Mouse (Mus musculus) spleen, postnatal 4 days (tissue): ENCODE measurements around the gene Smg6.

ENCODE experiments used
- DNase-seq, 2 experiments: peaks; one replicate each; pipeline ENCODE4 v3.0.0; 2022; ENCODE audit warnings: low spot score in 2 of 2

Gene Smg6

GRCm38 (mm10) chr11:74927236-74927725 lies 1.7 kb downstream of the Smg6 start:
- DNase-seq, result no peak

DNA sequence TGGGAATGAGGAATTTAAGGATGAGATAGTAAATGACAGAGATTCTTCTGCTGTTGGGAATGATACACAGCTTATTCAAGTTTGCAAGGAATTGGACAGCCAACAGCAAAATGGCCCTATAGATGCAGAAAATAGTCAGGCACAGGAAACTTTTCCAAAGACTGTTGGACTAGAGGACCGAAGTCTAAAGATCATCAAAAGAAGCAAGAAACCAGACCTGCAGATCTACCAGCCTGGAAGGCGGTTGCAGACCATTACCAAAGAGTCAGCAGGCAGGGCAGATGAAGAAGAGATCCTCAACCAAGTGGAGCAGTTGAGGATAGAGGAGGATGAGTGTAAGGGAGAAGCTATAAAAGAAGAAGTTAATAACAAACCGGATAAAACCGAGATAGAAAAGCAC lies 3.5 kb downstream of the Smg6 start:
- no peak for DNase-seq

DNA sequence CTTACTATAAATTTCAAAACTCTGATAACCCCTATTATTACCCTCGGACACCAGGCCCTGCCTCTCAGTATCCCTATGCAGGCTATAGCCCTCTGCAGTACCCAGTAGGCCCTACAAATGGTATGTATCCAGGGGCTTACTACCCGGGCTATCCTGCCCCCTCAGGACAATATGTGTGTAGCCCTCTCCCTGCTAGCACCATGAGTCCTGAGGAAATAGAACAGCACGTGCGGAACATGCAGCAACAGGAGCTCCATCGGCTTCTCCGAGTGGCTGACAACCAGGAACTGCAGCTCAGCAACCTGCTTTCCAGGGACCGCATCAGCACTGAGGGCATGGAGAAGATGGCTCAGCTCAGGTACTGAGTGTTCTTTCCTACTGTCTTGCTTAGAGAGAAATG lies 4.8 kb downstream of the Smg6 start:
- no peak for DNase-seq

- no peak for DNase-seq
Observed at GRCm38 (mm10) chr11:74946348-74946747, 20.7 kb downstream of the Smg6 start.

- no peak for DNase-seq
Observed at GRCm38 (mm10) chr11:74954901-74955300, 29.3 kb downstream of the Smg6 start.

DNA sequence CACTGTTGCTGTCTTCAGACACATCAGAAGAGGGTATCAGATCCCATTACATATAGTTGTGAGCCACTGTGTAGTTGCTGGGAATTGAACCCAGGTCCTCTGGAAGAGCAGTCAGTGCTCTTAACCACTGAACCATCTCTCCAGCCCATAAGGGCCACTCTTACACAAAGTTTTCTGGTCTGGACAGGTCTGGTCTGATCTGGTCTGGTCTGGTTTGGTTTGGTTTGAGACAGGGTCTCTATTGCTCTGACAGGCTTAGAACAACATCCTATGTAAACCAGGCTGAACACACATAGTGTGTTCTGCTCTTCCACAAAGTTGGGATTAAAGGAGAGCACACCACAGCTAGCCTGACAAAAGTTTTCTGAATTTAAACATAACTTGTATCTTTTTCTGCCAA lies 30.4 kb downstream of the Smg6 start:
- no peak for DNase-seq

DNA sequence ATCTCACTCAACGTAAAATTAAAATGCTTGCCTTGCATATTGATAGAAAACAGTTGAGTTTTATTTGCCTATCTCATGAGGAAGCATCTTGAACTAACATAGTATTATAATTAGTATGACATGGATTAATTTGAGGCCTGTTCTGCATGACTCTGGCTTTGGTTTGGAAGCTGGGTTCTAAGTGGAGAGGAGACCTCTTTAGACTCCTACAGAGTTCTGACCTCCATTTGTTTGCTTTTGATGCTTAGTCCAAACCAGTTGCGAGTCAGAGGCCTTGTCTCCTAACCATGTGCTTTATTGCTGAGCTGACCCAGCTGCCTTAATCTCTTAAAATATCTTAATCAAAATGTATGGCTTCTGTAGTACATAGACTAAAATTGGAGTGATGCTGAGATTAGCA lies 32.0 kb downstream of the Smg6 start:
- DNase-seq, result no peak

- no peak for DNase-seq
Observed at GRCm38 (mm10) chr11:74959501-74959900, 33.9 kb downstream of the Smg6 start.

- no peak for DNase-seq
Observed at GRCm38 (mm10) chr11:74960031-74960551, 34.5 kb downstream of the Smg6 start.

- no peak for DNase-seq
Observed at GRCm38 (mm10) chr11:74961953-74962352, 36.3 kb downstream of the Smg6 start.

DNA sequence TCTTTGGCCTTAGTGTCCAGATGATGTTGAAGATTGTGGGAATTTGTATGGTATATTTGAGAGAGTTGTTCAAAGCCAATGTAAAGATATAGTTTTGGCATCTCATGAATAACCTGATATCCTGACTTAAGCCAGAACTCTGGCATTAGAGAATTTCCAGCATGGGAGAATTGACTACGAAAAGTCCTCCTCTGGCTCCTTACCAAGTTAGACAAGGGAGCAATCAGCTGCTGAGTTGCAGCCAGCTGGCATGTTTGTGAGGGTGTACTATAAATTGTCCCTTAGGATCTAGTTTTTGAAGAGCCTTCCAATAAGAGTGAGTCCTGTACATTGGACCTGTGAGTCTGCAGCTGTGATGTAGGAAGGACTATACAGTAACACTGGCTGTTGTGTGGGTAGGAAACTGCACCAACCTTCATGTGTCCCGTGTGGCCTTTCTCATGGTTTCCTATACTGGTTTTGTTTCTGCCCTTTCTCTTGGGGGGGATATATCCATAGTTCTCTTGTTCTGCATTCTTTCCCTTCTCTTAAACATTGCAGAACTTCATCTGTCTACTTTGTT lies 37.3 kb downstream of the Smg6 start:
- DNase-seq, result no peak

DNA sequence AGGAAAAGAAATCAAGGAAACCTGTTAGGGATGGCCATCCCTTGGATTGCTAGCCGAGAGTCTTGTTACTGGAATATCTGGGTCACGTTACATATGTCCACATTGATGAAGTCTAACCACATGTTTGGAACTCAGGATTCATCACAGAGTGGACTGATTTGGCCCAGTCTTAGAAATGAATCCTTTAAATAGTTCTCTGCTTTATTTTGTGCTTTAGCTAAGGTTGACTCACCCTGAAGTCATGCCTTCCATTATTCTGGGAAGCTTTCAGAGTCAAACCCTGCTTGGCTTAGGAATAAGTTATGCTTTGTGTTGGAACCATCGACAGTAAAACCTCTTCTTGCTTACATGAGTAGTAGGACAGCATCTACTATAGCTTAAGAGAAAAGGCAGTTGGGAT lies 39.9 kb downstream of the Smg6 start:
- DNase-seq, result no peak

DNA sequence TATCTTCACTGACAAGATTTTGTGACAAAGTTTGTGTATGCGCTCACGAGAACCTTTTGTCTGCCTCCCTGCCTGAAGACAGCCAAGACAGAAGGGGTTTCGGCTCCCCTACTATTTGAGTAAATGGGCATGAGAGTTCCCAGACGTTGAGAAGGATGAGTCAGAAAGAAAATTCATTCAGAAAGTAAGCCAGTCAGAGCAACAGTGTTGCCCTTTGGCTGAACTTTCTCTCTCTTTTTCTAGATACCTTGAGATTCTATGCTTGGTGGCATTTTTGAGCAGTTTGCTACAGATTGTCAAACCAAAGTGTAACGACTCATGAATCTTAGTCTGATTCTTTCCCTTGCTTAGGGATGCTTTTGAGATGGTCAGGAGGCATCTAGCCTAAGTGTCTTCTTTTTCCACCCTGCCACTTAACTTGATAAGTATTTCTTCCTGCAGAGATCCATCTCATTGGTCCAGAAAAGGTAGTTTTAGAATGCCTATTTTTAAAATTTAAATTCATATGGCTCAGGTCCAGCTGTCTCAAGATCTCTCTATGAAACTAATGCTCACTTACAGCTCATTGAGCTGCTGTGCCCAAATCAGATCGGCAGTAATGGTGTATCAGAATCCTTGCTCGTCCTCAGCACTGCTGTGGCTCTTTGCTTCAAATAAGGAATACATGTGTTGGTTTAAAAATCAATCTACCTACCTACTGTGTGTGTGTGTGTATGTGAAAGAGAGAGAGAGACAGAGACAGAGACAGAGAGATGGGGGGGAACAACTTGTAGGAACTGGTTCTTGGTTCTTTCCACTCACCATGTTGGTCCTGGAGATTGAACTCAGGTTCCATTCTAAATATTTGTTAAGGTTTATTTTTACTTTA lies 47.9 kb downstream of the Smg6 start:
- no peak for DNase-seq

DNA sequence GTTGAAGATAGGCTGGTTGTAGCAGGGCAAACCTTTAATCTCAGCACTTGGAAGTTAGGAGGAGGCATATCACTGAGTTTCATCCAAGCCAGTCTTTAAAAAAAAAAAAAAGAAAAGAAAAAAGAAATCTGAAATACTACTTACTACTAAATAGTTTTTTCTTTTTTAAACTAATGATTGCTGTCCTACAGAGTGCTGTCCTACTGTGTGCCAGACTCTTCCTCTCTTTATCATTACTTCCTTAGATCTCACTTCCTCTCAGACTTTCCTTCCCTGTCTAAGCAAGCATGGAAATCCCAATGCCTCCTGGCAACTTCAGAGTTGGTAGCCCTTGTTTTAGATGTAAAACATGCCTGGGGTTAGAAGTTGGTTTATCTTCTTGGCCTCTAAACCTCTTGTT lies 49.0 kb downstream of the Smg6 start:
- no peak for DNase-seq

DNA sequence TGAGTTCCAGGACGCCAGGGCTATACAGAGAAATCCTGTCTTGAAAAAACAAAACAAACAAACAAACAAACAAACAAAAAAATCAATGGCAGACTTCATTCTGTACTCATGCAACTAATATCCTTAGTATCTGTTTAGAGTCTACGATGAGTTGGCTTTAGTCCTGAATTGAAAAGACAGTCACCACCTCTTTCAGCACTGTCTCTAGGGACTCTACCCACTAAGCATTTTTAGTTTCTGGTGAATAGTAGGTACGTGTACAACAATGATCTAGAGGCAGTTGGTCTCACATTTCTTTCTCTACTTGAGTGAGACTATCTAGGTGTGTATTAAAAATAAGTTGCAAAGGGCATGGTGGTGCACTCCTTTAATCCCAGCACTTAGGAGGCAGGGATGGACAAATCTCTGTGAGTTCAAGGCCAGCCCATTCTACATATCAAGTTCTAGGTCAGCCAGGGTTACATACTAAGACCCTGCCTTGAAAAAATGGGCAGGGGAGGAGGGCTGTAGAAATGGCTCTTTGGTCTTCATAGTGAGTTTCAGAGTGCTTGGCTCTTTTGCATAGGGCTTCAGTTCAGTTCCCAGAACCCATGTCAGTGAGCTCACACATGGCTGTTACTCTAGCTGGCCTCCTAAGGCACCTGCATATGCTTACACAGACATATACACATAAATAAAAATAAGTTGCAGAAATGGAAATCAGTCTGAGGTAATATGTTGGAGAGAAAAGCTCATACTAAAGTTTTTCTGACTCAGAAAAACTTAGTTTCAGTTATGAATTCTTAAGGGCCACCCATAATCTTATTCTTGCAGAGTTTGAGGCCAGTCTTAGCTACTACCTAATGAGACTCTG lies 51.4 kb downstream of the Smg6 start:
- DNase-seq, result no peak

DNA sequence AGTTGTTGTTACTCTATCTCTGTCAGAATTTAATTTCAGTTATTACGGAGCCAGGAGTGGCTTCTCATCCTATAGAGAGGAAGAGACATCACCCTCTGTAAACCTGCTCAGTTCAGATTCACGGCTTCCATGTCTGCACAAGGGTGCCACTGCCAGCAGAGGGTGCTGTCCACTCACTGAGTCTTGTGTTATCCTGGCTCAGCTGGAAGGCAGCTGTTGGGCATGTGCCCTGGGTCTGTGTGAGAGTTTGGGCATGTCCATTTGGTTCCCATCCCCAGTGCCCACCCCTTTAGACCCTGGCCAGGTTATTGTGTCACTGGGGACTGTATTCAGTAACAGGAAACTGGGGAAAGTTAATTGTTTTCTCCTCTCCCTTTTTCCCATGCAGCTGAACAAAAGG lies 55.8 kb downstream of the Smg6 start:
- peak; percentile 72 to 87 for DNase-seq

- no peak for DNase-seq
Observed at GRCm38 (mm10) chr11:74982241-74982640, 56.6 kb downstream of the Smg6 start.

GRCm38 (mm10) chr11:74988162-74988561 lies 62.5 kb downstream of the Smg6 start:
- no peak for DNase-seq

DNA sequence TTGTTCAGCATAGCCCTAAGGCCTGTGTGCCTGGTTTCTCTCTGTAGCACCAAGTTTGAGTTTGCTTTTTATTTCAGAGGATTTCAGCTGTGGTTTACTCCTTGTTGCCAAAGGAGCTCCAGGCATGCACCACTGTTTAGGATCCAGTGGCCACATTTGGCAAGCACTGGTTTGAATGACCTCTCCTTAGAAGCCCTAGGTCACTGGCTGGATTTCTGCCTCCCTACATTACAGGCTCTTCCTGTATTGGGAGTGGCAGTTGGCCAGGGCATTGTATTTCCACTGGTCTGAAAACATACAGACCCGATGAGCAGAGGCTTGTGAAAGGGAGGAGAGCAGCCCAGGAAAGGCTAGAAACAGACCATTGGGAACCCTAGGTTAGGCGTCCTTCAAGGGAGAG lies 63.4 kb downstream of the Smg6 start:
- DNase-seq, result no peak

- no peak for DNase-seq
Observed at GRCm38 (mm10) chr11:74990501-74990900, 64.9 kb downstream of the Smg6 start.

DNA sequence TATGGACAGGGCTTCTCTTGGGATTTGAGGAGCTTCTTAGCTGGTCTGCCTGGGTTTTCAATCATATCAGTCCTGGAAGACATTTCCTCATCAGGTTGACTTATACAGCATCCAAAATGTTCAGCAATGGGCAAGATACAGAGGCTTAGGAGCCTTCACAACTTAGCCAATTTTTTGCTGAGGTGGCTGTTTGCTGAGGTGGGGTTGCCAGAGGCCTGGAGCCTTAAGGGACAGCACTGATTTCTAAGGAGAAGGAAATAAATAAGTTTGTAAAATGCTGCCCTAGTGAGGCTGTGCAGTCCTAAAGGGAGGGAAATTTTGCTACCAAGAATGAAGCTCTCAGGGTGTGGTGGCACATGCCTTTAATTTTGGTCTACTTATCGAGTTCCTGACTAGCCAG lies 65.7 kb downstream of the Smg6 start:
- no peak for DNase-seq

GRCm38 (mm10) chr11:74992427-74992987 lies 66.9 kb downstream of the Smg6 start:
- DNase-seq, result no peak
